Mouse (Mus musculus): ENCODE data around the gene P2rx1. TPM values are rescaled to one million over a fixed set of nuclear protein-coding genes. Genes with fewer than 3 reads are reported as not detected.

The P2rx1 gene
- 0.30 and 0.48 TPM in 2 replicates for polyA plus RNA-seq (2015; fragmentation: Nextera tagmentation; extraction: Ambion mirVana)

DNA sequence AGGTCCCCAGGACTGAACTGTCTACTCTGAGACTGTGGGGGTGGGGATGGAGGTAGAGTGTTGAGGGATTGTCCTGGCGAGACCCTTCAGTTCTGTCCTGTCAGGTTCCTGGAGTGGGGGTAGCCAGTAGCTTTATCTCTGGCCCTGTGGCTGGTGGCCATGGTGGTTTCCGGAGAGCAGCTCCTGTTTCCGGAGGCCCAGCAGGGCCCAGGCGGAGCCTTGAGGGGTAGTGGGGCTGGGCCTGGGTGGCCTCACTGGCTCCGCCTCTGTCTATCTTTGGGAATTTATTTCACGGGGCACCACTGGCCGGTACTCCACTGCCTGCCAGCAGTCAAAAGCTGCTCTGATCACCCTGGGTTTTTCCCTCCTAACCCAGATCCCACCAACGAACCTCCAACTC is at the start of gene P2rx1:
Gene P2rx1, plus strand, starts transcription at position 333 of the 400 bp plus-strand sequence.
- H3K4me3 ChIP-seq (ENCODE audit: low read depth, low read length): no peak within 1 kb of the TSS
- H3K9me3 ChIP-seq (replicated peaks; ENCODE audit: control insufficient read depth, low read length, poor library complexity, severe bottlenecking): no peaks in the 10 kb centered on the region
- no peaks in the 10 kb centered on the region for H3K27me3 ChIP-seq (ENCODE audit: control insufficient read depth, insufficient read depth, low read depth, low read length)
- no peak within 1 kb of the TSS for H3K9ac ChIP-seq (ENCODE audit: low read depth, low read length)
- H3K36me3 ChIP-seq (ENCODE audit: control insufficient read depth, insufficient read depth, low read length): no peaks in the 10 kb centered on the region
- H3K27ac ChIP-seq (ENCODE audit: low read length): no peak within 1 kb of the TSS
- no peaks in the 10 kb centered on the region for H3K4me1 ChIP-seq (ENCODE audit: control insufficient read depth, insufficient read depth, low read length)
- no peak for ATAC-seq
- WGBS: 51% methylated on average over 8 of the region's 8 CpGs
- H3K4me2 ChIP-seq (ENCODE audit: low read length): no peak within 1 kb of the TSS

DNA sequence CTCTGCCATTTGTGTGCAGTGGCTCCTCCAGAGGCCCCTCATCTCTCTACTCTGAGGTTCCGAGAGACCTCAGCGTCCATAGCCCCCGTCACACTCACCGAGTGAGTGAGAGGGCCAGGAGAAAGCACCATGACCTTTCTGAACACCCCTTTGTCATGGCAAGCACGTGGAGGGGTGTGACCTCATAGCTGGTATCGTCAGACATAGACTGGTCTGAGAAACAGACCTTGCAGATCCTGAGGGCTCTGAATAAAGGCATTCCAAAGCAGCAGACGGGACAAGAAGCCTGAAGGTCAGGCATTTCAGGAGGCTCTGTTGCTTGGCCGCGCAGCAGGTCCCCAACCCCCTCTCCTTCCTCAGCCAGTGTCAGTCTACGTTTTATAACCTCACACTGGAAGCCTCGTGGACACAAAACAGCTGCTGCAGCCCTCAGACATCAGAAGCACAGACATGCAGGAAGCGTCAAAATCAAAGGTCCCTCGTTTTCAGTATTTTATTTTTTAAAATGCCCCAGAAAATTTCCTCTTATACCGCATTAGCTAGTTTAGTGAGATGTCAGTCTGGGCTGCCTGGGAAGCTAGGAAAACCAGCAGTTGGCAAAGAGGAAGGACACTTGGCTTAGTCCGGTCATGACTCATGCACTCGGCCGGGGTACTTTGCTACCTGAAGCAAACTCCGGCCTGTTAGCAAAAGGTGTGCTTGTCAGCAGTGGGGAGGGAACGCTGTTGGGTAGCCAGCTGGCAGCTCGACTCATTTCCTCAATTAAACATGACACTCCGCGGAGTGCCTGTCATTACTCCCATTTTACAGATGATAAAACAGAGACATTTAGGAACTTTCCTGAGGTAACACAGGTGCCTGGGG is 47.5 kb upstream of the P2rx1 start:
- Histone ChIP-seq H3K27ac (ENCODE audit: low read length) (no peak overlapping the region), H3K36me3 (ENCODE audit: control insufficient read depth, insufficient read depth, low read length) (no peaks in the 10 kb centered on the region), H3K4me3 (ENCODE audit: low read depth, low read length) (no peak overlapping the region), H3K9ac (ENCODE audit: low read depth, low read length) (no peak overlapping the region), H3K27me3 (ENCODE audit: control insufficient read depth, insufficient read depth, low read depth, low read length) (no peaks in the 10 kb centered on the region), H3K4me2 (ENCODE audit: low read length) (no peak overlapping the region), H3K4me1 (ENCODE audit: control insufficient read depth, insufficient read depth, low read length) (no peaks in the 10 kb centered on the region), H3K9me3 (replicated peaks; ENCODE audit: control insufficient read depth, low read length, poor library complexity, severe bottlenecking) (no peaks in the 10 kb centered on the region)
- 73% methylated on average over 22 of the region's 22 CpGs for WGBS
- ATAC-seq: no peak

DNA sequence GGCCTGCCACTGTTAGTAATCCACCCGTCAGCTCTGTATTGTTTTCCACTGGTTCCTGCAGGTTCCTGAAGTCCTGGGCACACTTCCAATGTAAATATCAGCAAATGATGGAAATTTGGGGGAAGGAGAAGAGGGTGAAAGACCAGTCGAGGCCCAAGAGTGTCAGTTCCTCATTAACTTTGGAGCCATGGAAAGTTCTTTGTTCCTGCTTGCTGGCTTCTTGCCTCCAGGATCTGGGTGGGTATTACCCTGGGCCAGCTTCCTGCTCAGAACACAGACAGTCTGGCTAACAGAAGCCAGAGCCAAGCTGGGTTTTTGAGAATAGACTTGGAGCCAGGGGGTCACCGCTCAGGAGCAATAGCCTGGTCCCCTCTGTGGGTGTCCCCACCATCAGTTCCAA is 46.7 kb upstream of the P2rx1 start:
- Histone ChIP-seq H3K4me3 (ENCODE audit: low read depth, low read length) (no peak overlapping the region), H3K9me3 (replicated peaks; ENCODE audit: control insufficient read depth, low read length, poor library complexity, severe bottlenecking) (no peaks in the 10 kb centered on the region), H3K27ac (ENCODE audit: low read length) (no peak overlapping the region), H3K4me1 (ENCODE audit: control insufficient read depth, insufficient read depth, low read length) (no peaks in the 10 kb centered on the region), H3K36me3 (ENCODE audit: control insufficient read depth, insufficient read depth, low read length) (no peaks in the 10 kb centered on the region), H3K9ac (ENCODE audit: low read depth, low read length) (no peak overlapping the region), H3K4me2 (ENCODE audit: low read length) (no peak overlapping the region), H3K27me3 (ENCODE audit: control insufficient read depth, insufficient read depth, low read depth, low read length) (no peaks in the 10 kb centered on the region)
- ATAC-seq: no peak
- WGBS: 61% methylated on average over 3 of the region's 3 CpGs

DNA sequence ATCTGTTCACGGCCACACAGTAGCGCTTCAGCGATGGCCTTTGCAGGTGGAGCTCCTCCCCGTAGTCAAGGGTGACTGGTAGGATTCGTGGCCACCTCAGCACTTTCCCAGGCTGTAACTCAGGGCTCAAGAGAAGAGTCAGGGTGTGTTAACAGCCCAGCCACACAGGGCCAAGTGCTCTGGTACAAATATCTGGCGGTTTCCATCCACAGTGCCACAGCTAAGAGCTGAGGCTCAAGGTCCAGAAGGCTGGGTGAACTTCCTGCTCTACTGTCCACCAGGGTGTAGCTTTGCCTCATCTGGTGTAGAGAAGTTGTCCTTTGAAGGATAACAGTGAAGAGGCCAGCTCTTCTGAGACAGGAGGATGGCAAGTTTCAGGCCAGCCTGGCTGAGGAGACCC is 46.2 kb upstream of the P2rx1 start:
- H3K36me3 ChIP-seq (ENCODE audit: control insufficient read depth, insufficient read depth, low read length): no peaks in the 10 kb centered on the region
- no peaks in the 10 kb centered on the region for H3K27me3 ChIP-seq (ENCODE audit: control insufficient read depth, insufficient read depth, low read depth, low read length)
- no peaks in the 10 kb centered on the region for H3K4me1 ChIP-seq (ENCODE audit: control insufficient read depth, insufficient read depth, low read length)
- no peak overlapping the region for H3K4me3 ChIP-seq (ENCODE audit: low read depth, low read length)
- H3K27ac ChIP-seq (ENCODE audit: low read length): no peak overlapping the region
- H3K9me3 ChIP-seq (replicated peaks; ENCODE audit: control insufficient read depth, low read length, poor library complexity, severe bottlenecking): no peaks in the 10 kb centered on the region
- H3K9ac ChIP-seq (ENCODE audit: low read depth, low read length): no peak overlapping the region
- no peak for ATAC-seq
- H3K4me2 ChIP-seq (ENCODE audit: low read length): no peak overlapping the region
- 89% methylated on average over 6 of the region's 6 CpGs for WGBS

DNA sequence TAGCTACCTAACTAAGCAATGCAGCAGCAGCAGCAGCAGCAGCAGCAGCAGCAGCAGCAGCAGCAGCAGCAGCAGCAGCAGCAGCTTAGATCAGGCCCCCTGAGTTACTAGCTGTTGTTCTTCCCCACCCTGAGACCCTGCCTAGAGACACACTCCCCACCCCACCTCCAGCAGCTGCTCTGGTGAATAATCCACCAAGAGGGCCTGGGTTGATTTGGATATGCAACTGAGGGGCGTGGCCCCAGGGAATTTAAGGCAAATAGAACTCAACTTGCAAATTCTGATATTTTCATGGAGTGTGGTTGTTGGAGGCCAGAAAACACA is 45.8 kb upstream of the P2rx1 start:
- Histone ChIP-seq H3K27me3 (ENCODE audit: control insufficient read depth, insufficient read depth, low read depth, low read length) (no peaks in the 10 kb centered on the region), H3K4me2 (ENCODE audit: low read length) (no peak overlapping the region), H3K9ac (ENCODE audit: low read depth, low read length) (no peak overlapping the region), H3K27ac (ENCODE audit: low read length) (no peak overlapping the region), H3K36me3 (ENCODE audit: control insufficient read depth, insufficient read depth, low read length) (no peaks in the 10 kb centered on the region), H3K4me3 (ENCODE audit: low read depth, low read length) (no peak overlapping the region), H3K9me3 (replicated peaks; ENCODE audit: control insufficient read depth, low read length, poor library complexity, severe bottlenecking) (no peaks in the 10 kb centered on the region), H3K4me1 (ENCODE audit: control insufficient read depth, insufficient read depth, low read length) (no peaks in the 10 kb centered on the region)
- no peak for ATAC-seq
- WGBS: 70% methylated on average over 1 of the region's 1 CpGs

DNA sequence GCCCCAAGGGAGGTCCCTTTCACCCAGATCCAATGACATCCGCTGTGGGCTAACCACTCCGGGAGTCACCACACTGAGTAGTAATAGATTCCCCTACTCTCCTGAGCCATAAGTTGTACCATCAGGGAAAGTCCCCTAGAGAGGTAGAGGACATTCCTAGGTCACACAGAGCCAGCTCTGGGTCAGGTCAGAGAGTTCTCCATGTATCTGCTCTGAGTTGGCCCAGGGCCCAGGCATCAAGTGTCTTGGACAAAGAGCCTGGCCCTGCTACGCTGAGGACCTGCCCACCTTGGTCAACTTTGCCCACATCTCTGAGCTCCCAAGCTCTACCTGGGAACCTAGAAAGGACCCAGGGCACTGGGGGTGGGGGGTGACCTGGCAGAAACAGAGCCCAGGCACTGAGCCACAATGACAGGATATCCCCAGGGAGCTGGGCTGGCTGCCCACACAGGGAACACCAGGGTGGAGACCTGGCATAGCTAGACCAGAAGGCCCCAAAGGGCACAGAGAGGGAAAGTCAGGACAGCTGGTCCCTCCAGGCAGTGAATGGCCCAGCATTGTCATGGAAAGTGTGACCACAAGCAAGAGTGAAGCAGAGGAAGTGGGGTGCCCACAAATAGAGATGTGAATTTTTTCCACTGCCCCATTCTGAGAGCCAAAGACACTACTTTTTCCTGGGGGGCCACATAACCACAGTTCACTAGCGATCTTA is 45.3 kb upstream of the P2rx1 start:
- no peaks in the 10 kb centered on the region for H3K4me1 ChIP-seq (ENCODE audit: control insufficient read depth, insufficient read depth, low read length)
- H3K27me3 ChIP-seq (ENCODE audit: control insufficient read depth, insufficient read depth, low read depth, low read length): no peaks in the 10 kb centered on the region
- H3K9ac ChIP-seq (ENCODE audit: low read depth, low read length): no peak overlapping the region
- 93% methylated on average over 4 of the region's 4 CpGs for WGBS
- H3K4me3 ChIP-seq (ENCODE audit: low read depth, low read length): no peak overlapping the region
- no peak overlapping the region for H3K27ac ChIP-seq (ENCODE audit: low read length)
- H3K4me2 ChIP-seq (ENCODE audit: low read length): no peak overlapping the region
- no peaks in the 10 kb centered on the region for H3K9me3 ChIP-seq (replicated peaks; ENCODE audit: control insufficient read depth, low read length, poor library complexity, severe bottlenecking)
- H3K36me3 ChIP-seq (ENCODE audit: control insufficient read depth, insufficient read depth, low read length): no peaks in the 10 kb centered on the region
- ATAC-seq: no peak

DNA sequence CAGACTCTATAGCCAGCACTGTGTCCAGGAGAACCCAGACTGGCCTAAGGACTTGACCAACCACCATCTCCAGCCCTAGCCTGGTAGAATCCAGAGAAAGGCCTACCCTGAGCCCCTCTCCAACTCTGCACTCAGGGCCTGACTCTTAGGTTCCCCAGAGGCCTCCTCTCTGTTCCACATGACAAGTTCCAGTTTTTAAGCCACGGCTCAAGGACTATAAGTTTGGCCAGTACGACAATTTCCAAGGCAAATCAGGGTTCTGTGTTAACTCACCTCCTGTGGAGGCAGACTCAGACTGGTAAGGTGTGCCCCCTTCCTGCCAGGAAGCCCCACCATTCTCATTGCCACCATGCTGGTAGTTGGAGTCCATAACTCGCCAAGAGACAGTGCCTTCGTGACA is 44.7 kb upstream of the P2rx1 start:
- Histone ChIP-seq H3K4me3 (ENCODE audit: low read depth, low read length) (no peak overlapping the region), H3K27ac (ENCODE audit: low read length) (no peak overlapping the region), H3K27me3 (ENCODE audit: control insufficient read depth, insufficient read depth, low read depth, low read length) (peaks cover 5% of the 10 kb centered on the region; the same call in 1 of the 2 replicates), H3K36me3 (ENCODE audit: control insufficient read depth, insufficient read depth, low read length) (no peaks in the 10 kb centered on the region), H3K9me3 (replicated peaks; ENCODE audit: control insufficient read depth, low read length, poor library complexity, severe bottlenecking) (no peaks in the 10 kb centered on the region), H3K4me1 (ENCODE audit: control insufficient read depth, insufficient read depth, low read length) (no peaks in the 10 kb centered on the region), H3K4me2 (ENCODE audit: low read length) (no peak overlapping the region), H3K9ac (ENCODE audit: low read depth, low read length) (no peak overlapping the region)
- WGBS: 87% methylated on average over 4 of the region's 4 CpGs
- ATAC-seq: no peak

DNA sequence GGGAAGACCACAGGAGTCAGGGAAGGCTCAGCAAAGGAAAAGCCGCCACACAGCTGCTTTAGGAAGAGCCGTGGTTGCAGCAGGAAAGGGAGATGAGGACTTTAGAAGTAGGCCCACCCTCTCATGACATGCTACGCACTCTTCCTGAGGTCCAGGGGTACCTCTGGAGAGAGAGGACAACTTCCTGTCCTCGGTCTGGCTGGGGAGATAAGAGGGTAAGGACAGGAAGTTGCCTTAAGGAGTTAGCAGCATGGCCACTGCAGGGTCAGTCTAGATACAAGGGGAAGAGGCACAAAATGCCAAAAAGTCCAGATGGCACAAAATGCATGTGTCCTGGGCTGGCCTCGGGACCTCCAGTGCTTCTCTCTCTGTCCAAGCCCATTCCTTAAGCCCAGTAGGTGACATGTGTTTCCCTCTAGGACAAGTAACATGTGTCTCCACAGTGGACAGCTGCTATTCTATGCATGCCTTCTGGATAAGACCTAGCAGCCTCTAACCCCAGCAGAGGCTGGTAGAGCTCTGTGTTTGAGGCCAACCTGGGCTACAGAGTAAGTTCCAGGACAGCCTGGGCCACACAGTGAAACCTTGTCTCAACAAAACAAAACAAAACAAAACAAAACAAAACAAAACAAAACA is 43.4 kb upstream of the P2rx1 start:
- no peak overlapping the region for H3K4me2 ChIP-seq (ENCODE audit: low read length)
- peaks cover 17% of the 10 kb centered on the region for H3K27me3 ChIP-seq (ENCODE audit: control insufficient read depth, insufficient read depth, low read depth, low read length)
- 74% methylated on average over 5 of the region's 5 CpGs for WGBS
- no peak overlapping the region for H3K4me3 ChIP-seq (ENCODE audit: low read depth, low read length)
- no peak for ATAC-seq
- H3K9me3 ChIP-seq (replicated peaks; ENCODE audit: control insufficient read depth, low read length, poor library complexity, severe bottlenecking): no peaks in the 10 kb centered on the region
- H3K36me3 ChIP-seq (ENCODE audit: control insufficient read depth, insufficient read depth, low read length): no peaks in the 10 kb centered on the region
- no peak overlapping the region for H3K27ac ChIP-seq (ENCODE audit: low read length)
- H3K4me1 ChIP-seq (ENCODE audit: control insufficient read depth, insufficient read depth, low read length): no peaks in the 10 kb centered on the region
- no peak overlapping the region for H3K9ac ChIP-seq (ENCODE audit: low read depth, low read length)

DNA sequence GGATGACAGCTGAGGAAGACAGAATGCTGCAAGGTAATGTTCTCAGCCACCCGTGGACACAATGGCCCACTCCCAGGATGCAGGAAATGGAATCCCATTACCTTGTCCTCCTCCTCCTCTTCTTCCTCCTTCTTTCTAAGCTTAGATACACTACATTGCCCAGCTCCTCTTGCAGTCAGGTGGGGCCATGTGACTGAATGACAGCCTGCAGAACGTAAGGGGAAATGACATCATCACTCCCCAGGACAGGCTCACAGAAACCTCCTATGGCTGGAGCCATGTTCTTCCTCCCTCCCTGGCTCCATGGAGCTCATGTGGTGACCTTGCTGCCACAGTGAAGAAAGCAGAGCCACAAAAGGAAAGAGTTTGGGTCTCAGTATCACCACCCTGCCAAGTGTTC is 41.6 kb upstream of the P2rx1 start:
- Histone ChIP-seq H3K27me3 (ENCODE audit: control insufficient read depth, insufficient read depth, low read depth, low read length) (peaks cover 33% of the 10 kb centered on the region), H3K4me2 (ENCODE audit: low read length) (no peak overlapping the region), H3K36me3 (ENCODE audit: control insufficient read depth, insufficient read depth, low read length) (no peaks in the 10 kb centered on the region), H3K4me1 (ENCODE audit: control insufficient read depth, insufficient read depth, low read length) (peaks cover 5% of the 10 kb centered on the region; the same call in 1 of the 2 replicates), H3K9ac (ENCODE audit: low read depth, low read length) (no peak overlapping the region), H3K9me3 (replicated peaks; ENCODE audit: control insufficient read depth, low read length, poor library complexity, severe bottlenecking) (no peaks in the 10 kb centered on the region), H3K27ac (ENCODE audit: low read length) (no peak overlapping the region), H3K4me3 (ENCODE audit: low read depth, low read length) (no peak overlapping the region)
- no peak for ATAC-seq
- WGBS: 51% methylated on average over 2 of the region's 2 CpGs

Data from midbrain, embryonic 16.5 days (tissue).